Mouse (Mus musculus): ENCODE data around the gene Tcf7l1. TPM values are rescaled to one million over a fixed set of nuclear protein-coding genes. Genes with fewer than 3 reads are reported as not detected.

Gene Tcf7l1
- polyA plus RNA-seq, 1 experiment from 2014 or later: 5.2 TPM

DNA sequence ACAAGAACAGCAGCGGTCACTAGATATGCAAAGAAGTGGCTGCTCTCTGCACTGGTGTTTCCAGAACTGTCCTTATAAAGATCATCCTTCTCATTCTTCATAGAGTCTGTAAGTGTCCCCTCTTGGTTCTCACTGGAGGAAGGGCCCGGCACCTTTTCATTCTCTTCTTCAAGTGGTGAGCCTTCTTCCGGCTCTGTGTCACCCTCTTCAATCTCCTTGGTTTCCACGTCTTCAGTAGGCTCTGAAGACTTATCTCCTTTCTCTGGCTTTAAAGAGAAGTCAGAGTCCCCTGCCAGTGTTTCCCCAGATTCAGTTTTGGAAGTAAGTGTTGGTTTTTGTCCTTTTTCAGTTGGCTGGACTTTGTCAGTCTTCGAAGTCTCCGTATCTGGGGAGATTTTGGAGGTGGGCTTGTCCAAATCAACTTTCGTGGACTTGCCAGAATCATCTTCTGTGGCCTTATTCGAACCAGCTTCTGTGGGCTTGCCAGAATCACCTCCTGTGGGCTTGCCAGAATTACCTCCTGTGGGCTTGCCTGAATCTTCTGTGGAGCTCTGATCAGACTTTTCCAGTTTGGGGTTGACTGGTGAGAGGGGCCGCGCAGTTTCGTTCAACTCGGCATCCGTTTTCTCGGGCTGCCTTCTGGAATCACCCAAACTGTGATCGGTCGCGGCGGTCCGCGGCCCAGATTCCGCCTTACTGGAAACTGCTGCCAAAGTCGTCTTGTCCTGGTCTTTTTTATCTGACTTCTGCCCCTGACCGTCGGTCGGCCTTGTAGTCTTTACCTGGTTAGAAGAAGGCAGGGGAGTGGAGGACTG is 173.3 kb downstream of the Tcf7l1 start:
- H3K4me2 ChIP-seq (ENCODE audit: low read depth, low read length): peak overlapping the region; percentile 90
- peak overlapping the region; percentile 73 for H3K4me3 ChIP-seq (ENCODE audit: low read depth, low read length)
- no peaks in the 10 kb centered on the region for H3K9me3 ChIP-seq (ENCODE audit: control insufficient read depth, low read length)
- H3K9ac ChIP-seq (replicated peaks; ENCODE audit: low read depth, low read length): peak overlapping the region; percentile 55
- peaks cover 28% of the 10 kb centered on the region for H3K4me1 ChIP-seq (ENCODE audit: control insufficient read depth, insufficient read depth, low read length)
- H3K27me3 ChIP-seq (ENCODE audit: control insufficient read depth, insufficient read depth, low read length): no peaks in the 10 kb centered on the region
- 0 out of 2 replicates have a peak, but pooled peaks have one; percentile 6 for ATAC-seq (ENCODE audit: low read depth)
- WGBS: 28% methylated on average over 25 of the region's 25 CpGs
- no peak overlapping the region for H3K27ac ChIP-seq (ENCODE audit: low read depth, low read length)
- H3K36me3 ChIP-seq (ENCODE audit: control insufficient read depth, insufficient read depth, low read length): peaks cover 7% of the 10 kb centered on the region; the same call in 1 of the 2 replicates

DNA sequence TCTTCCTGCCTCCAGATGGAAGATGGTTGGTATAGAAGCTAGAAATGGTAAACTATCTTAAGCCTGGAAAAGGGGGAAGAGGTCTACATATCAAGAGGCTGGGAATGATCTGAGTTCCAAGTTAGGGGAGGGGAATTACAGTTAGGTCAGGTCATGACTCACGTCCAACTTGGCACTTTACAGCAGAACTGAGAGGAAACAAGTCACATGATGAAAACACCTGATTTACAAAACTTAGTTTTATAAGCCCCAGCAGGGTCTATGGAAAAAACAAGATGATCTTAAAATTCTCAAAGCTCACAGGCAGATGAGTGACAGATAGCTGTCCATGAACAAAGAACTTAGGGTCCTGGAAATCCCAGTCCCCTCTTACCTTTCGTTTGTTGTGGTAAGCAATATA is 173.9 kb downstream of the Tcf7l1 start:
- Histone ChIP-seq H3K4me2 (ENCODE audit: low read depth, low read length) (peak overlapping the region; percentile 90), H3K36me3 (ENCODE audit: control insufficient read depth, insufficient read depth, low read length) (peaks cover 8% of the 10 kb centered on the region; the same call in 1 of the 2 replicates), H3K4me1 (ENCODE audit: control insufficient read depth, insufficient read depth, low read length) (peaks cover 28% of the 10 kb centered on the region), H3K9me3 (ENCODE audit: control insufficient read depth, low read length) (no peaks in the 10 kb centered on the region), H3K4me3 (ENCODE audit: low read depth, low read length) (peak overlapping the region; percentile 73), H3K27ac (ENCODE audit: low read depth, low read length) (no peak overlapping the region), H3K27me3 (ENCODE audit: control insufficient read depth, insufficient read depth, low read length) (no peaks in the 10 kb centered on the region), H3K9ac (replicated peaks; ENCODE audit: low read depth, low read length) (no peak overlapping the region)
- no peak for ATAC-seq (ENCODE audit: low read depth)
- WGBS: 75% methylated on average over 2 of the region's 2 CpGs

DNA sequence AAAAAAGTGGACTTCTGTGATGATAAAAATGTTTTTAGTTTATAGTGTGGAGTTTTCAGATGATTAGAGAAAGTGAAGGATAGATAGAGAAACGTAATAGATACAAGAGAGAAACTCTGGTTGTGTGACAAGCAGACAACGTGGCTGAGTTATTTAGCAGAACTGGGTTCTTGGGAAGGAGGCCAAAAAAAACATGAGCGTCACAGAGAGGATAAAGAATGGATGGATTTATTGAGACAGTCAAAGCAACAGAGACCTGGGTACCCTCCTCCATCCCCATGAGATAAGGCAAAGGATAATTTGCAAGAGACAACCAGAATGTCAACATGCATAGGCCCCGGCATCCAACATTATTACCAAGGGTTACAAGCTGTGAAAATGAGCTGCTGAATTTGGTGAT is 178.8 kb downstream of the Tcf7l1 start:
- Histone ChIP-seq H3K27me3 (ENCODE audit: control insufficient read depth, insufficient read depth, low read length) (no peaks in the 10 kb centered on the region), H3K4me2 (ENCODE audit: low read depth, low read length) (no peak overlapping the region), H3K4me3 (ENCODE audit: low read depth, low read length) (no peak overlapping the region), H3K9me3 (ENCODE audit: control insufficient read depth, low read length) (no peaks in the 10 kb centered on the region), H3K9ac (replicated peaks; ENCODE audit: low read depth, low read length) (no peak overlapping the region), H3K36me3 (ENCODE audit: control insufficient read depth, insufficient read depth, low read length) (peaks cover 24% of the 10 kb centered on the region), H3K4me1 (ENCODE audit: control insufficient read depth, insufficient read depth, low read length) (peaks cover 14% of the 10 kb centered on the region), H3K27ac (ENCODE audit: low read depth, low read length) (no peak overlapping the region)
- WGBS: 82% methylated on average over 4 of the region's 4 CpGs
- ATAC-seq (ENCODE audit: low read depth): no peak

DNA sequence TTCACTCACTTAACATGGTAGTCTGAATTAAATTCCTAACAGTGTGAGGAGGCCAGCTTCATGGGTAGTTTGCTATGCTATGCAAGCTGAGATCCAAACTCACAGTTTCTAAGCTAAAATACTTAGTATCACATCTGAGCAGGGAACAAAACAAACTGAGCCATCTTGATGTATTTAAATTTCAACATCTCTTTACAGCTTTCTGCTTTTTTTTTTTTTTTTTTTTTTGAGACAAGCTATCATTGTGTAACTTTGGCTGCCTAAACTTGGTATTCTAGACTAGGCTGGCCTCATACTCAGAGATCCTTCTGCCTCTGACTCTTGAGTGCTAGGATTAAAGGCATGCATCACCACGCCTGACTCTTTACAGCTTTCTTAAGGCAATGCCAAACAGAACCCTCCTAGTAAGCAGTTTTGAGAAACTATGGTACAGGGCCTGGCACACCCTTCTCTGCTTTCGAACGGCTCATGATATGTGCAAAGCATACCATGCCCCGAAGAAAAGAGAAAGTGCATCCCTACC is 180.3 kb downstream of the Tcf7l1 start:
- H3K4me3 ChIP-seq (ENCODE audit: low read depth, low read length): no peak overlapping the region
- H3K9me3 ChIP-seq (ENCODE audit: control insufficient read depth, low read length): no peaks in the 10 kb centered on the region
- H3K4me1 ChIP-seq (ENCODE audit: control insufficient read depth, insufficient read depth, low read length): no peaks in the 10 kb centered on the region
- no peaks in the 10 kb centered on the region for H3K27me3 ChIP-seq (ENCODE audit: control insufficient read depth, insufficient read depth, low read length)
- H3K27ac ChIP-seq (ENCODE audit: low read depth, low read length): no peak overlapping the region
- ATAC-seq (ENCODE audit: low read depth): no peak
- no peak overlapping the region for H3K9ac ChIP-seq (replicated peaks; ENCODE audit: low read depth, low read length)
- H3K36me3 ChIP-seq (ENCODE audit: control insufficient read depth, insufficient read depth, low read length): peaks cover 24% of the 10 kb centered on the region
- whole genome bisulfite sequencing: 93% methylated on average over 4 of the region's 4 CpGs
- no peak overlapping the region for H3K4me2 ChIP-seq (ENCODE audit: low read depth, low read length)

DNA sequence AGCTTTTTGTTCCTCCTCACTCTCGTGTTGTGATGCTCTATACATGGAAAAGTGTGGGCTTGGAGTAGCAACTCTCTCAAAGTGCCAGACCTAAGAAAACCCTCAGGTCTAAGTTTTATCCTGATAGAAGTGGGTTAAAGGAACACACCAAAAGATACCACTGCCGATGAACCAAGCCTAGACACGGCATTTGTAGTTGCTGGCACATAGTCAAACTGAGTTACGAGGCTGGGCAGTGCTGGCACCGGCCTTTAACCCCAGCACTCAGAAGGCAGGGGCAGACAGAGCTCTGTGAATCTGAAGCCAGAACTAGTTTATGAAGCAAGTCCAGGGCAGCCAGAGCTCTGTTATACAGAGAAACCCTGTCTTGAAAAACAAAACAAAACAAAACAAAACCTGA is 181.4 kb downstream of the Tcf7l1 start:
- WGBS: 83% methylated on average over 5 of the region's 5 CpGs
- H3K9ac ChIP-seq (replicated peaks; ENCODE audit: low read depth, low read length): no peak overlapping the region
- H3K36me3 ChIP-seq (ENCODE audit: control insufficient read depth, insufficient read depth, low read length): peaks cover 24% of the 10 kb centered on the region
- no peaks in the 10 kb centered on the region for H3K27me3 ChIP-seq (ENCODE audit: control insufficient read depth, insufficient read depth, low read length)
- H3K4me1 ChIP-seq (ENCODE audit: control insufficient read depth, insufficient read depth, low read length): no peaks in the 10 kb centered on the region
- ATAC-seq (ENCODE audit: low read depth): no peak
- no peak overlapping the region for H3K4me3 ChIP-seq (ENCODE audit: low read depth, low read length)
- no peak overlapping the region for H3K27ac ChIP-seq (ENCODE audit: low read depth, low read length)
- H3K4me2 ChIP-seq (ENCODE audit: low read depth, low read length): no peak overlapping the region
- no peaks in the 10 kb centered on the region for H3K9me3 ChIP-seq (ENCODE audit: control insufficient read depth, low read length)

DNA sequence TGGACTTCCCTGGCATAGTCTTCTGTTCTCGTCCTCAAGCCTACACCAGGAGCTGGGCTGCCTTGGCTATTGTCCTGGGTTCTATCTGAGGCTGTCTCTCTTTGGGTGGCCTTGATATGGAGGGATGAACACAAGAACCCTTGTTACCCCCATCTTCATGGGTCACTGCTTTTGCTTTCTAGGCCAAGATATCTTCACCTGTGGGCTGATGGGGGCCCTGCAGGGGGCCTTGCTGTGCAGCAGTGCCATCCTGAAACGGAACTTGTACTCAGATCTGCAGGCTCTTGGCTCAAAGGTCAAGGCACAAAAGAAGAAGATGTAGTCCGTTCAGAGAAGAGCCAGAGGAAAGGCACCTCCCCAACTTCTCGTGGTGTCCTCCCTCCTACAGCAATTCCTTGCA is 182.0 kb downstream of the Tcf7l1 start:
- WGBS: 93% methylated on average over 4 of the region's 4 CpGs
- Histone ChIP-seq H3K27ac (ENCODE audit: low read depth, low read length) (no peak overlapping the region), H3K4me1 (ENCODE audit: control insufficient read depth, insufficient read depth, low read length) (no peaks in the 10 kb centered on the region), H3K9ac (replicated peaks; ENCODE audit: low read depth, low read length) (no peak overlapping the region), H3K4me2 (ENCODE audit: low read depth, low read length) (no peak overlapping the region), H3K36me3 (ENCODE audit: control insufficient read depth, insufficient read depth, low read length) (peaks cover 24% of the 10 kb centered on the region), H3K27me3 (ENCODE audit: control insufficient read depth, insufficient read depth, low read length) (no peaks in the 10 kb centered on the region), H3K4me3 (ENCODE audit: low read depth, low read length) (no peak overlapping the region), H3K9me3 (ENCODE audit: control insufficient read depth, low read length) (no peaks in the 10 kb centered on the region)
- ATAC-seq (ENCODE audit: low read depth): no peak

DNA sequence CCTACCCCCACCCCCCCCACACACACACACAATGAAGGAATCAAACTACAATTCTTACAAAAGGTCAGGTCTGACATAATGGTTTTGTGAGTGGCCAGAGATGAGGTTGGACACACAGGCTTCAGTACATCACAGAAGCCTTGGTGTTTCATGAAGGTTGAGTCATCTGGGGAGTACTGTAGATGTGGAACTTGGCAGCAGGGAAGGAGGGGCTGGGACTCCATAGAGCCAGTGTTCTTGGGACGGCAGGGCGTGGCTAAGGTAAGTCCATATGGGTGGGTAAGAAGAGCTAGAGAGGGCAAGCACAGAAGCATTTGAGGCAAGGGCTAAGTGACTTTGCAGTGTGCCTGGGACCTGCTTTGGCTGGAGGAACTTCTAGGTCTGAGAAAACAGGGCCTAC is 185.0 kb downstream of the Tcf7l1 start:
- no peaks in the 10 kb centered on the region for H3K27me3 ChIP-seq (ENCODE audit: control insufficient read depth, insufficient read depth, low read length)
- H3K27ac ChIP-seq (ENCODE audit: low read depth, low read length): no peak overlapping the region
- no peaks in the 10 kb centered on the region for H3K4me1 ChIP-seq (ENCODE audit: control insufficient read depth, insufficient read depth, low read length)
- peaks cover 16% of the 10 kb centered on the region for H3K36me3 ChIP-seq (ENCODE audit: control insufficient read depth, insufficient read depth, low read length)
- no peak for ATAC-seq (ENCODE audit: low read depth)
- no peak overlapping the region for H3K9ac ChIP-seq (replicated peaks; ENCODE audit: low read depth, low read length)
- 98% methylated on average over 2 of the region's 2 CpGs for WGBS
- no peak overlapping the region for H3K4me2 ChIP-seq (ENCODE audit: low read depth, low read length)
- no peak overlapping the region for H3K4me3 ChIP-seq (ENCODE audit: low read depth, low read length)
- no peaks in the 10 kb centered on the region for H3K9me3 ChIP-seq (ENCODE audit: control insufficient read depth, low read length)

DNA sequence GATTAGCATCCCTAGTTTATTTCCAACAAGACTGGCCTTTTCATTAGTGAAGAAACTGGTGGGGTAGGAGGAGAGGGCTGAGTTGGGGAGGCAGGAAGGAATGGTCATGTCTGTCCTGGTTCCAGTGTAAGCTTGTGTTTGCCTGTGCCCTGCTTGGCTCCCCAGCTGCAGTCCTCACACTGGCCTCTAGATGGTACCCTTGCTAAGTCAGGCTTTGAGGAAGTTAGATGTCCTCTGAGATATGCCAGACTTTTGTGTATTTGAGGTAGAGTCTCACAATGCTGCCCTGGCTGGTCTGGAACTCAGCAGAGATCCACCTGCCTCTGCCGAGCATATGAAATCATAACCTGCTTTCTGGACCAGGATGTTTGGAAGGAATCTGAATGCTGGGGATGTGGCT is 187.3 kb downstream of the Tcf7l1 start:
- ATAC-seq (ENCODE audit: low read depth): no peak
- H3K4me3 ChIP-seq (ENCODE audit: low read depth, low read length): no peak overlapping the region
- whole genome bisulfite sequencing: 68% methylated on average over 1 of the region's 1 CpGs

DNA sequence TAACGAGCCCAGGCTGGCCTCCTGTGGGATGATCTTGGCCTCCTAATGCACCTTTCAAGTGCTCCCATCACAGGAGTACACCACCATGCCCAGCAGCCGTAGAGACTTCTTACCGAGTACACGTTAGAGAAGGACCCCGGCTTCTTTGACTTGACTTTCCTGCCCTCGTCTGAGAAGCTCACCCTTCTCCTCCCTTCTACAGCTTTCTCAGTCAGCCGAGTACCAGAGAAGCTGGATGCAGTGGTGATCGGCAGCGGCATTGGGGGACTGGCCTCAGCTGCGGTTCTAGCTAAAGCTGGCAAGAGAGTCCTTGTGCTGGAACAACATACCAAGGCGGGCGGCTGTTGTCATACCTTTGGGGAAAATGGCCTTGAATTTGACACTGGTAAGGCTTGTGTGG is 188.3 kb downstream of the Tcf7l1 start:
- H3K9ac ChIP-seq (replicated peaks; ENCODE audit: low read depth, low read length): no peak overlapping the region
- no peaks in the 10 kb centered on the region for H3K9me3 ChIP-seq (ENCODE audit: control insufficient read depth, low read length)
- H3K27ac ChIP-seq (ENCODE audit: low read depth, low read length): no peak overlapping the region
- no peaks in the 10 kb centered on the region for H3K36me3 ChIP-seq (ENCODE audit: control insufficient read depth, insufficient read depth, low read length)
- WGBS: 93% methylated on average over 12 of the region's 12 CpGs
- peaks cover 10% of the 10 kb centered on the region for H3K4me1 ChIP-seq (ENCODE audit: control insufficient read depth, insufficient read depth, low read length)
- no peaks in the 10 kb centered on the region for H3K27me3 ChIP-seq (ENCODE audit: control insufficient read depth, insufficient read depth, low read length)
- no peak for ATAC-seq (ENCODE audit: low read depth)
- no peak overlapping the region for H3K4me3 ChIP-seq (ENCODE audit: low read depth, low read length)
- no peak overlapping the region for H3K4me2 ChIP-seq (ENCODE audit: low read depth, low read length)

More for the DNA sequence above, 187.3 kb downstream of the Tcf7l1 start:
- H3K27ac ChIP-seq (ENCODE audit: low read depth, low read length): no peak overlapping the region
- peaks cover 10% of the 10 kb centered on the region for H3K4me1 ChIP-seq (ENCODE audit: control insufficient read depth, insufficient read depth, low read length)
- H3K9me3 ChIP-seq (ENCODE audit: control insufficient read depth, low read length): no peaks in the 10 kb centered on the region
- no peak overlapping the region for H3K4me2 ChIP-seq (ENCODE audit: low read depth, low read length)
- no peak overlapping the region for H3K9ac ChIP-seq (replicated peaks; ENCODE audit: low read depth, low read length)
- H3K27me3 ChIP-seq (ENCODE audit: control insufficient read depth, insufficient read depth, low read length): no peaks in the 10 kb centered on the region
- peaks cover 5% of the 10 kb centered on the region; the same call in 1 of the 2 replicates for H3K36me3 ChIP-seq (ENCODE audit: control insufficient read depth, insufficient read depth, low read length)
